Mouse (Mus musculus) embryonic fibroblast, embryonic 13.5 days (primary cell): ENCODE measurements at regions not wholly inside any gene's neighbourhood (a gene's known extent, or its start where the extent isn't known, plus 50 kb on each side); places are given as distances from the start of the nearest gene placed in this dataset.

Experiments
- CTCF ChIP-seq: IDR thresholded peaks from 2 replicates; pipeline ENCODE4 v1.5.1; 2011; ENCODE audit warnings: mild to moderate bottlenecking, control low read depth, low read length, moderate library complexity, borderline replicate concordance; ENCODE audit not compliant: insufficient read depth
- POLR2A ChIP-seq: IDR thresholded peaks from 2 replicates; pipeline ENCODE4 v1.6.1; 2011; ENCODE audit warnings: low read depth, mild to moderate bottlenecking, control low read depth, low read length, moderate library complexity

- no peak for TF ChIP-seq CTCF
- no peak for TF ChIP-seq POLR2A
Observed at GRCm38 (mm10) chr14:62177509-62177908, 114.9 kb upstream of the Rnaseh2b start.
